Mouse (Mus musculus): ENCODE measurements around the gene Dlat. TPM values are rescaled to one million over a fixed set of nuclear protein-coding genes. Genes with fewer than 3 reads are reported as not detected.

The Dlat gene
- polyA plus RNA-seq, 1 experiment: 1.3 TPM

GRCm38 (mm10) chr9:50693631-50694030, 34.1 kb upstream of the Dlat start:
- Histone ChIP-seq H3K4me1 (ENCODE audit: control insufficient read depth) (peaks cover 3% of the 10 kb centered on the region), H3K27me3 (ENCODE audit: control insufficient read depth) (peaks cover 47% of the 10 kb centered on the region), H3K9me3 (ENCODE audit: control insufficient read depth, low read length) (peaks cover 3% of the 10 kb centered on the region; the same call in 1 of the 2 replicates), H3K36me3 (ENCODE audit: control insufficient read depth) (no peaks in the 10 kb centered on the region), H3K4me3 (replicated peaks) (no peak overlapping the region)
- TF ChIP-seq GATA1 (IDR thresholded peaks at IDR 0.05; ENCODE audit: low read length): no peak
- no peak for TF ChIP-seq TAL1 (IDR thresholded peaks at IDR 0.05; ENCODE audit: low read length)

DNA sequence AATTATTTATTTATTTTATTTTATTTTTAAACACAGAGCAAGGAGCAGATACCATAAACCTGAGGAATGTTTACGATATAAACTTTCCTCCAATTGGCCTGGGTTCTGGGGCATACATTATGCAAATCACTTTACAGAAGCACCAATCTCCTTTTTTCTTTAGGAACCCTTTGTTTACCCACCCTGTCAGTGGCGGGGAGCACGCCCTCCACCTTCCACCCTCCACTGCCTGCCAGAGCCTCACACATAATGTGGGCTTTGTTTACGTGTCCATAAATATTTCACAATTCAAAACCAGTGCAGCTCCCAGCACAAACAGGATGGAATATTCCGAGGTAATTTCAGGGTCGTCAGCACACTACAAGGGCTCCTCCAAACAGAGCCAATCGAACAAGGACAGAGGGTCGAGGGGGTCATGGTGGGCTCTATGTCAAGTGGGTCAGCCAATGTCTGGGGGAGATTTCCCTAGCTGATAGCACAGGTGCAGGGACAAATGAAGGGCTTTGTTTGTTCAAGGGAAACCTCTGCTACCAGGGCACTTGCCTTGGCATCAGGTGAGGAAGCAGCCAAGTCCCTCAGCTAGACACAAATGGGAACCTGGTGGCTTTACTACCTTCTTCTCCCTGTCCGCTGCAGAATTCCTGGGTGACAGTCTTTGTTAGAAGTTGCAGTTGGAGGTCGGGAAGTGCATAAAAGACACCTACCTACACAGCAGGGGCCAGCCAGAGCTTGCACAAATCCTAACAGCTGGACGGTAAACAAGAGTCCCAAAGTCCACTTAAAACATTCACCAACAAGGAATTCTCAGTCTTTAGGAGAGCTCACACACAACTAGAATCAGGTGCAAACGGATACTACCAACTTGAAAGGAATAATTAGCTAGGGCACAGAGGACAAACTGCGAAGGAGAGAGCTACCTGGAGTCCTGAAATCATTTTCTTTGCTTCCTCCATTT, 33.3 kb upstream of the Dlat start:
- peak overlapping the region; percentile 17 for H3K4me3 ChIP-seq (replicated peaks)
- peaks cover 40% of the 10 kb centered on the region for H3K27me3 ChIP-seq (ENCODE audit: control insufficient read depth)
- TF ChIP-seq GATA1 (IDR thresholded peaks at IDR 0.05; ENCODE audit: low read length) (no peak), TAL1 (IDR thresholded peaks at IDR 0.05; ENCODE audit: low read length) (no peak)
- no peaks in the 10 kb centered on the region for H3K9me3 ChIP-seq (ENCODE audit: control insufficient read depth, low read length)
- no peaks in the 10 kb centered on the region for H3K36me3 ChIP-seq (ENCODE audit: control insufficient read depth)
- H3K4me1 ChIP-seq (ENCODE audit: control insufficient read depth): no peaks in the 10 kb centered on the region

DNA sequence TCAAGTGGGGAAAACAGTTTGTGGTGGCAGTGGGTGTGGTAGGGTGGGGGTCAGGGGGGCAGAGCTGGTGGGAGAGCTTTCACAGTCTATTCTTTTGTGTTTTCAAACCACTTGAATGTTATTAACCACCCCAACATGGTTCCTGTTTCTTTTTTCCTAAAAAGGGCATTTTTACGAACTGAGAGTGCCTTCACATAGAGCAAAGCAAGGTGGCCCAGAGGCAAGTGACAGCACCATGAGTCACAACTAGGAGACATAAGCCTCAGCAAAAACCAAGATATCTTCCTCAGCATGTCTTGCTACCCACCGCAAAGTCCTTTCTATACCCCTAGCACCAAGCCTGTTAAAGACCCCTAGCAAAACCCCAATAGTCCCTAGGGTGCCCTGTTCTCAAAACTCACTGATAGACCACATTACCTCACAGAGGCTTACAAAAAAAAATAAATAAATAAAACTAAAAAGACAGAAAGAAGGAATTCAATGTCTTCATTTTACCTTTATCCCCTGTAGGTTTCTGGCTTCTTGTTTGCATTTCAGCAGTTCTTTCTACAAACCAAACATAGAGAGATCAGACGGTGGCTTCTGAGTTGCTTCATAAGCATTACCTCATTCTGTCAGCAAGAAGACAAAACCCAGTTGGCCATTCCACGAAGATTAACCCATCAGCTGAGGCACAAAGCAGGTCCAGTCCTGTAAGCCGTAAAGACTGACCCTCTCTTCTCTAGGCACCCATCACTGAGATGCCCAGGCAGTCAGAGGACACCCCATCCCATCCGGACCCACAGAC, 27.5 kb upstream of the Dlat start:
- Histone ChIP-seq H3K36me3 (ENCODE audit: control insufficient read depth) (no peaks in the 10 kb centered on the region), H3K9me3 (ENCODE audit: control insufficient read depth, low read length) (no peaks in the 10 kb centered on the region), H3K4me1 (ENCODE audit: control insufficient read depth) (no peaks in the 10 kb centered on the region), H3K4me3 (replicated peaks) (no peak overlapping the region), H3K27me3 (ENCODE audit: control insufficient read depth) (no peaks in the 10 kb centered on the region; the same call in 1 of the 2 replicates)
- TF ChIP-seq GATA1 (IDR thresholded peaks at IDR 0.05; ENCODE audit: low read length): no peak
- no peak for TF ChIP-seq TAL1 (IDR thresholded peaks at IDR 0.05; ENCODE audit: low read length)

DNA sequence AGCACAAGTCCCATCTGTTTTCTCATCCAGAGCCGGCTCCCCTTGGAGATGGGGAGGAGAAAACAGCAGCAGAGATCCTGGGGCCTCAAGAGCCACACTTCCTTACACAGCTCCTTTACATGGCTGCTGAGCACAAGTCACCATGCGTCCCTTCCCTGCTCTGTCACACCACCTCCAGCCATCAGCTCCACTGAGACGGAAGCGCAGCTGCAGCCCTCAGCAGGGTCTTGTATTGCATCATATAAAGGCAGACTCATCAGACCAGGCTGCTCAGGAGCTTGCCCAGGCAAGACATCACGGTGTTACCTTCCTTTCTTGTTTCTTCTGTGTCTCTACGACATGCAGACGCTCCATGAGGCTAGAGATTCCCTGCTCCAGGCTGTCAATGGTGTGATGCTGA, 22.1 kb upstream of the Dlat start:
- TF ChIP-seq TAL1 (IDR thresholded peaks at IDR 0.05; ENCODE audit: low read length): no peak
- no peak for TF ChIP-seq GATA1 (IDR thresholded peaks at IDR 0.05; ENCODE audit: low read length)
- H3K27me3 ChIP-seq (ENCODE audit: control insufficient read depth): no peaks in the 10 kb centered on the region
- H3K36me3 ChIP-seq (ENCODE audit: control insufficient read depth): no peaks in the 10 kb centered on the region; the same call in 1 of the 2 replicates
- no peak overlapping the region for H3K4me3 ChIP-seq (replicated peaks)
- no peaks in the 10 kb centered on the region for H3K9me3 ChIP-seq (ENCODE audit: control insufficient read depth, low read length)
- H3K4me1 ChIP-seq (ENCODE audit: control insufficient read depth): no peaks in the 10 kb centered on the region

DNA sequence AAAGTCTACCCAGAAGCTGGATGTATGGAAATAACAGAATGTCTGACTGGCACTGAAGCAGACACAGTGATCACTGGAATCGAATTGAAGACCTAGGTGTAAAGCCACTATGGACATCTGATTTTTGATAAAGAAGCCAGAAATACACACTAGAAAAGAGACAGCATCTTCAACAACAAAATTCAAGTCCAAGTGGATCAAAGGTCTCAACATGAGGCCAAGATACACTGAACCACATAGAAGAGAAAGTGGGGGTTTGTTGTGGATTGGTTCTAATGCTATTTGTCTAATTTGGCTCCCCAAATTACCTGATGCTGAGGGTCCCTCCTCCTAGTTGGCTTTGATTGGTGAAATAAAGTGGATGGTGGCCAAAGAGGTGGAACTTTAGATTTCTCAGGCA, 19.8 kb upstream of the Dlat start:
- no peaks in the 10 kb centered on the region for H3K4me1 ChIP-seq (ENCODE audit: control insufficient read depth)
- no peak overlapping the region for H3K4me3 ChIP-seq (replicated peaks)
- no peaks in the 10 kb centered on the region for H3K27me3 ChIP-seq (ENCODE audit: control insufficient read depth)
- H3K9me3 ChIP-seq (ENCODE audit: control insufficient read depth, low read length): no peaks in the 10 kb centered on the region
- no peaks in the 10 kb centered on the region; the same call in 1 of the 2 replicates for H3K36me3 ChIP-seq (ENCODE audit: control insufficient read depth)
- TF ChIP-seq GATA1 (IDR thresholded peaks at IDR 0.05; ENCODE audit: low read length) (no peak), TAL1 (IDR thresholded peaks at IDR 0.05; ENCODE audit: low read length) (no peak)

DNA sequence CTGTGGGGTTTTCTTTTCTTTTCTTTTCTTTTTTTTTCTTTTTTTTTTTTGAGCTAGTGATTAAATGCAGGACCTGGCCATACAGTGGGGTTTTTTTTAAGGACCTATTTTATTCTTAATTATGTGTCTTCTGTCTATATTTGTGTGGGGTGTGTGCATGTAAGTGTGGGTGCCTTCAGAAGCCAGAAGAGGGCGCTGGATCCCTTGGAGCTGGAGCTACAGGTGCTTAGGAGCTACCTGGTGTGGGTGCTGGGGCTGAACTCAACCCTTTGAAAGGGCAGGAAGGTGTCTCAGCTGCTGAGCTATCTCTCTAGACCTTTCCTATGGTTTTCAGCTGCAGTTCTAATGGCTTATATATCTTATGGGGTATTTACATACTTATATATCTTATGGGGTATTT, 15.2 kb upstream of the Dlat start:
- no peak overlapping the region for H3K4me3 ChIP-seq (replicated peaks)
- no peaks in the 10 kb centered on the region for H3K9me3 ChIP-seq (ENCODE audit: control insufficient read depth, low read length)
- H3K27me3 ChIP-seq (ENCODE audit: control insufficient read depth): no peaks in the 10 kb centered on the region
- H3K36me3 ChIP-seq (ENCODE audit: control insufficient read depth): no peaks in the 10 kb centered on the region
- TF ChIP-seq GATA1 (IDR thresholded peaks at IDR 0.05; ENCODE audit: low read length) (no peak), TAL1 (IDR thresholded peaks at IDR 0.05; ENCODE audit: low read length) (no peak)
- H3K4me1 ChIP-seq (ENCODE audit: control insufficient read depth): peaks cover 2% of the 10 kb centered on the region; the same call in 1 of the 2 replicates

GRCm38 (mm10) chr9:50670690-50671089, 11.1 kb upstream of the Dlat start:
- H3K27me3 ChIP-seq (ENCODE audit: control insufficient read depth): no peaks in the 10 kb centered on the region
- H3K4me1 ChIP-seq (ENCODE audit: control insufficient read depth): peaks cover 6% of the 10 kb centered on the region
- H3K4me3 ChIP-seq (replicated peaks): no peak overlapping the region
- no peaks in the 10 kb centered on the region for H3K9me3 ChIP-seq (ENCODE audit: control insufficient read depth, low read length)
- TF ChIP-seq TAL1 (IDR thresholded peaks at IDR 0.05; ENCODE audit: low read length): no peak
- no peak for TF ChIP-seq GATA1 (IDR thresholded peaks at IDR 0.05; ENCODE audit: low read length)
- H3K36me3 ChIP-seq (ENCODE audit: control insufficient read depth): no peaks in the 10 kb centered on the region

DNA sequence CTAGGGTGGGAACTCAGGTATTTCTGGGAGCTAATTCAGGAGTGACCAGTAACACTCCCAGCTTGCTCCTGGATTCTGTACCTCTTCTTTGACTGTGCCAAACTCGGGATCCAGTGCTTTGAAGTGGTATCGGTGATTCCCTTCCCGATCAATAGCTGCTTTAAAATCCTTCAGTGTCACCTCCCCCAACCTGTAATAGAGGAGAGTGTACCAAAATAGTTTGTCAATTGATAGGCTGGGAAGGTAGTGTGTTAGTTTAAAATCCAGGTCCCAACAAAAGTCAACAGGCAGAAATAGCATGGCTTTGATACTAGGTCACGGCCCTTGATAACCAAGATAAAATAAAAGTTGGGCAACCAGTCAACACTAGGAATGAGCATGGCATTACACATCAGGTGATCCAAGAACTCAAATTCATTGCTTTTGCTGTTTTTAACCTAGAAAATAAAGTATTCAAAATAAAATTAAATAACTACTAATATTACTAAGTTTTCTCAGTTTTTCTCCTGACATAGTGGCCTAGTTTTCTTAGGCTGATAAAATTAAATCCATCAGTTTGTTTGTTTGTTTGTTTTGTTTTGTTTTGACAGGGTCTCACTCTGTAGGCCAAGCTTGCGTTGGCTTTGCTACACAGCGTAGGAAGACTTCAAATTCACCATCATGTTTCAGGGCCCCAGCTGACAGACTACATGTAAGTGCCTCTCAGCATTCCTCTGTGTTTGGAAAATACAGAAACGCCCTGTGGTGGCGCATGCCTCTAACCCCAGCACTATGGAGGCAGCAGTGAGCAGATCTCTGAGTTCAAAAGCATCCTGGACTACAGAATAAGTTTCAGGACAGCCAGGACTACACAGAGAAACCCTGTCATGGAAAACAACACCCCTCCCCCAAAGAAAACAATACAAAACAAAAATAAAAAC, 8.3 kb upstream of the Dlat start:
- TF ChIP-seq GATA1 (IDR thresholded peaks at IDR 0.05; ENCODE audit: low read length) (no peak), TAL1 (IDR thresholded peaks at IDR 0.05; ENCODE audit: low read length) (no peak)
- no peaks in the 10 kb centered on the region for H3K9me3 ChIP-seq (ENCODE audit: control insufficient read depth, low read length)
- no peaks in the 10 kb centered on the region for H3K27me3 ChIP-seq (ENCODE audit: control insufficient read depth)
- peaks cover 6% of the 10 kb centered on the region for H3K4me1 ChIP-seq (ENCODE audit: control insufficient read depth)
- H3K36me3 ChIP-seq (ENCODE audit: control insufficient read depth): no peaks in the 10 kb centered on the region
- no peak overlapping the region for H3K4me3 ChIP-seq (replicated peaks)

Measured in erythroblast, embryonic 14.5 days (primary cell).